In the genomic region with DNA sequence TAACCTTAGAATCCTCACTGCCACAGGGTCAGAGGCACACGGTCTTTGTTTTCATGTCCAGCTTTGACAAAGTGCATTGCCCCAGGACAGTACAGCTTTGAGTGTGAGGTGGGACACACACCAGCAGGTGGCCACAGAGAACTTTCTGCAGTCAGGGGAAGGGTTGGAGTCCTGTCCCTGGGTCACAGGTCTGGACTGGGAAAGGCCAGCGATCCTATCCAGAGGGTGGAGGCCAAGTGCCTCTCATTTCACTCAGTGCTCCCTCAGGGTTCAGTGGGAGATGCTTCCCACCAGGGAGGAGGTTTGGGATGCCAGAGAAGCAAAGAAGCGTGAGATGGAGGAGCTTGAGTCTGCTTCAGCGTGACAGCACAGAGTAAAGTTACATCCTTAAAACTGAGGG, we compare ENCODE assay signal across 14 mouse cellular contexts. TPM values are rescaled to one million over a fixed set of nuclear protein-coding genes. Genes with fewer than 3 reads are reported as not detected.
DNase-seq lines count a peak whose midpoint lies in the region; ATAC-seq and TF ChIP-seq lines count a peak whose summit lies in the region.
"Had no signal": no experiment of that assay in that cellular context is flagged by ENCODE, and none has a peak within 500 bp of the region (broad histone marks: within the 10 kb centered on the region; RNA-seq: fewer than 3 reads in every experiment).

No protein-coding gene starts in this region.

- H3K27ac ChIP-seq in hindbrain, postnatal 0 days, result no peak overlapping the region
- no peak overlapping the region for H3K27ac ChIP-seq in hindbrain, embryonic 13.5 days
- H3K27ac ChIP-seq in liver, adult 2 months (replicated peaks; ENCODE audit: insufficient read depth, low read depth, low read length), result no peak overlapping the region
- H3K27ac ChIP-seq in CH12.LX (ENCODE audit: insufficient read depth, low read depth), result no peak overlapping the region
- H3K27ac ChIP-seq in embryonic fibroblast, embryonic 13.5 days (ENCODE audit: insufficient read depth, low read length), result no peak overlapping the region
- H3K27ac ChIP-seq: limb, embryonic 15.5 days had no signal

- 52% methylated on average over 4 of the region's 4 CpGs for WGBS in hindbrain, postnatal 0 days
- 52% methylated on average over 4 of the region's 4 CpGs for WGBS in hindbrain, embryonic 13.5 days
- WGBS in liver, adult 2 months, result 55% methylated on average over 4 of the region's 4 CpGs

- no peaks in the 10 kb centered on the region for H3K27me3 ChIP-seq in hindbrain, postnatal 0 days (ENCODE audit: insufficient read depth, low read length)
- H3K27me3 ChIP-seq in hindbrain, embryonic 13.5 days, result peaks cover 12% of the 10 kb centered on the region; the same call in 1 of the 2 replicates
- no peaks in the 10 kb centered on the region for H3K27me3 ChIP-seq in liver, adult 2 months (ENCODE audit: control insufficient read depth, insufficient read depth, low read length)
- H3K27me3 ChIP-seq in CH12.LX (replicated peaks), result no peaks in the 10 kb centered on the region

- no peak overlapping the region for H3K4me2 ChIP-seq in hindbrain, postnatal 0 days (ENCODE audit: low read depth, low read length)
- H3K4me2 ChIP-seq in hindbrain, embryonic 13.5 days, result no peak overlapping the region
- no peak overlapping the region for H3K4me2 ChIP-seq in CH12.LX (ENCODE audit: insufficient read depth, low read depth, poor library complexity, severe bottlenecking)
- H3K4me2 ChIP-seq: limb, embryonic 15.5 days had no signal

- no peaks in the 10 kb centered on the region for H3K4me1 ChIP-seq in hindbrain, postnatal 0 days (ENCODE audit: insufficient read depth, low read length)
- H3K4me1 ChIP-seq in hindbrain, embryonic 13.5 days (replicated peaks), result no peaks in the 10 kb centered on the region
- no peaks in the 10 kb centered on the region for H3K4me1 ChIP-seq in liver, adult 2 months (ENCODE audit: control insufficient read depth, insufficient read depth, low read length)
- H3K4me1 ChIP-seq in CH12.LX (ENCODE audit: control insufficient read depth in 1 of 2, insufficient read depth in 2 of 2), result peaks cover 0 to 36% of the 10 kb centered on the region in 2 experiments; a peak in 2 of 4 replicates
- no peaks in the 10 kb centered on the region for H3K4me1 ChIP-seq in embryonic fibroblast, embryonic 13.5 days (ENCODE audit: control insufficient read depth, insufficient read depth, low read length)
- H3K4me1 ChIP-seq: limb, embryonic 15.5 days had no signal

- DNase-seq in hindbrain, postnatal 0 days (ENCODE audit: low spot score), result no peak
- DNase-seq in liver, adult 2 months (ENCODE audit: extremely low read depth, low read depth, low spot score), result no peak
- no peak for DNase-seq in liver
- peak; percentile 50 for DNase-seq in CH12.LX (ENCODE audit: extremely low read depth)
- no peak for DNase-seq in ovary, postnatal 10 days (ENCODE audit: low spot score)
- no peak for DNase-seq in adrenal gland, adult 8-10 months
- DNase-seq: adrenal gland, postnatal 36 days; cerebellum, adult 11 months; heart, postnatal 14 days had no signal

- no peaks in the 10 kb centered on the region for H3K9me3 ChIP-seq in hindbrain, postnatal 0 days (ENCODE audit: low read length)
- no peaks in the 10 kb centered on the region for H3K9me3 ChIP-seq in hindbrain, embryonic 13.5 days
- peaks cover 3% of the 10 kb centered on the region for H3K9me3 ChIP-seq in CH12.LX (replicated peaks; ENCODE audit: low read length)
- H3K9me3 ChIP-seq: limb, embryonic 15.5 days; megakaryocyte, embryonic 14.5 days had no signal

- no peaks in the 10 kb centered on the region for H3K79me2 ChIP-seq in liver, adult 2 months (ENCODE audit: control insufficient read depth, insufficient read depth, low read length)
- H3K79me2 ChIP-seq in CH12.LX (replicated peaks; ENCODE audit: control insufficient read depth, extremely low read depth, insufficient read depth, poor library complexity, severe bottlenecking), result no peaks in the 10 kb centered on the region

- peak; percentile 64 for TF ChIP-seq RAD21 in CH12.LX (IDR thresholded peaks at IDR 0.05; ENCODE audit: low read depth, low read length)

- no peak for TF ChIP-seq POLR2A in liver, adult 2 months (IDR thresholded peaks at IDR 0.05; ENCODE audit: extremely low read depth, insufficient read depth, low read length)
- TF ChIP-seq POLR2A in CH12.LX (IDR thresholded peaks at IDR 0.05; ENCODE audit: low read depth, low read length), result no peak
- no peak for TF ChIP-seq POLR2A in embryonic fibroblast, embryonic 13.5 days (IDR thresholded peaks at IDR 0.05; ENCODE audit: low read depth, low read length)

- dilution Hi-C loops in CH12.LX (cut with MboI; ENCODE audit: extremely low pct_ligation_motif_present, extremely low pct_unique_long_range_greater_than_20kb, low sequenced_read_pairs), result no loop called here

- no peak overlapping the region for H3K9ac ChIP-seq in hindbrain, postnatal 0 days (replicated peaks; ENCODE audit: low read length)
- H3K9ac ChIP-seq in hindbrain, embryonic 13.5 days, result no peak overlapping the region
- no peak overlapping the region for H3K9ac ChIP-seq in liver, adult 2 months (ENCODE audit: low read depth, low read length)
- H3K9ac ChIP-seq in CH12.LX (ENCODE audit: insufficient read depth, low read depth), result no peak overlapping the region
- H3K9ac ChIP-seq: limb, embryonic 15.5 days had no signal

- ATAC-seq in hindbrain, postnatal 0 days, result no peak
- ATAC-seq in hindbrain, embryonic 13.5 days (ENCODE audit: low FRiP score), result no peak

- TF ChIP-seq CTCF in hindbrain, postnatal 0 days (IDR thresholded peaks at IDR 0.05; ENCODE audit: low read depth), result peak; percentile 28; the same call in 1 of the 2 replicates
- TF ChIP-seq CTCF in liver, adult 2 months (IDR thresholded peaks at IDR 0.05; ENCODE audit: low read depth, low read length), result peak; percentile 40; the same call in 1 of the 2 replicates
- peak; percentile 22 to 72; a peak in 3 of 4 replicates for TF ChIP-seq CTCF in CH12.LX (conservative IDR thresholded peaks at IDR 0.05 in 1 of 2, IDR thresholded peaks at IDR 0.05 in 1 of 2; ENCODE audit: low read depth in 2 of 2, low read length in 2 of 2)
- peak; percentile 36; the same call in 1 of the 2 replicates for TF ChIP-seq CTCF in embryonic fibroblast, embryonic 13.5 days (IDR thresholded peaks at IDR 0.05; ENCODE audit: borderline replicate concordance, insufficient read depth, low read length)

- H3K36me3 ChIP-seq in hindbrain, postnatal 0 days (ENCODE audit: insufficient read depth, low read length), result no peaks in the 10 kb centered on the region
- H3K36me3 ChIP-seq in hindbrain, embryonic 13.5 days, result no peaks in the 10 kb centered on the region
- no peaks in the 10 kb centered on the region for H3K36me3 ChIP-seq in liver, adult 2 months (ENCODE audit: control insufficient read depth, insufficient read depth, low read length)
- peaks cover 0 to 3% of the 10 kb centered on the region in 2 experiments for H3K36me3 ChIP-seq in CH12.LX (replicated peaks in 1 of 2; ENCODE audit: control insufficient read depth in 1 of 2, insufficient read depth in 1 of 2, low read length in 1 of 2)
- H3K36me3 ChIP-seq: limb, embryonic 15.5 days had no signal

- in situ Hi-C loops in CH12.LX (cut with MboI; ENCODE audit: low pct_ligation_motif_present, low pct_unique_long_range_greater_than_20kb, low sequenced_read_pairs), result no loop called here

- no peak overlapping the region for H3K4me3 ChIP-seq in hindbrain, postnatal 0 days (ENCODE audit: low read length)
- H3K4me3 ChIP-seq in hindbrain, embryonic 13.5 days, result no peak overlapping the region
- H3K4me3 ChIP-seq in liver, adult 2 months (ENCODE audit: insufficient read depth, low read depth, low read length), result no peak overlapping the region
- H3K4me3 ChIP-seq in CH12.LX (replicated peaks in 1 of 3; ENCODE audit: low read depth in 2 of 3, low read length in 2 of 3, poor library complexity in 1 of 3), result no peak overlapping the region
- H3K4me3 ChIP-seq in embryonic fibroblast, embryonic 13.5 days (ENCODE audit: insufficient read depth, low read length), result no peak overlapping the region
- H3K4me3 ChIP-seq: limb, embryonic 15.5 days; megakaryocyte, embryonic 14.5 days; myocyte had no signal

- no peak for TF ChIP-seq EP300 in CH12.LX (IDR thresholded peaks at IDR 0.05; ENCODE audit: low read length)

RNA-seq across cellular contexts. Expression of a gene that starts 5.8 kb away (rescaled TPM):
- total RNA-seq in hindbrain, postnatal 0 days (2014; rRNA removed), result 1.1 and 3.5 TPM in 2 replicates
- 2.9 and 3.1 TPM in 2 replicates for polyA plus RNA-seq in hindbrain, postnatal 0 days (2015; fragmentation: Nextera tagmentation; extraction: Ambion mirVana)
- 1.2 and 1.9 TPM in 2 replicates for polyA plus RNA-seq in hindbrain, embryonic 13.5 days (2015; fragmentation: Nextera tagmentation; extraction: Ambion mirVana)
- total RNA-seq in liver, adult 2 months (2014; rRNA removed), result 25.2 and 59.5 TPM in 2 replicates
- 80.4 and 156 TPM in 2 replicates for polyA plus RNA-seq in liver, adult 2 months (2012; rRNA removed)
- 114 and 158 TPM in 2 replicates for total RNA-seq in CH12.LX (2012; rRNA removed)
- 105 and 119 TPM in 2 replicates for total RNA-seq in CH12.LX (2014; rRNA removed)
- 634 and 699 TPM in 2 replicates for polyA plus RNA-seq in CH12.LX (2012; ENCODE audit: insufficient read length, low read depth)
- not detected in 2 replicates for polyA plus RNA-seq in embryonic fibroblast, embryonic 13.5 days (2011; ENCODE audit: insufficient read length, low read depth, missing spikeins)
- total RNA-seq in adrenal gland, adult 8-10 months (2022), result 100 to 1,000 TPM in 3 of 4 experiments, 10 to 100 TPM in 1; 62.4 to 146 (median 115) TPM
- polyA plus RNA-seq: myocyte had no signal

RNA-seq across cellular contexts. Expression of a gene that starts 13.0 kb away (rescaled TPM):
- total RNA-seq in hindbrain, postnatal 0 days (2014; rRNA removed), result 0.14 and 0.42 TPM in 2 replicates
- 0.13 and 0.35 TPM in 2 replicates for polyA plus RNA-seq in hindbrain, postnatal 0 days (2015; fragmentation: Nextera tagmentation; extraction: Ambion mirVana)
- polyA plus RNA-seq in hindbrain, embryonic 13.5 days (2015; fragmentation: Nextera tagmentation; extraction: Ambion mirVana), result 0.06 TPM in 1 of 2 replicates, not detected in the other
- total RNA-seq in liver, adult 2 months (2014; rRNA removed), result 1.5 and 1.6 TPM in 2 replicates
- 0.96 and 2.9 TPM in 2 replicates for polyA plus RNA-seq in liver, adult 2 months (2012; rRNA removed)
- total RNA-seq in CH12.LX (2012; rRNA removed) (8.4 and 13.7 TPM in 2 replicates), CH12.LX (2014; rRNA removed) (31.9 and 39.7 TPM in 2 replicates)
- 19.9 and 27.2 TPM in 2 replicates for polyA plus RNA-seq in CH12.LX (2012; ENCODE audit: insufficient read length, low read depth)
- not detected in 2 replicates for polyA plus RNA-seq in embryonic fibroblast, embryonic 13.5 days (2011; ENCODE audit: insufficient read length, low read depth, missing spikeins)
- total RNA-seq in adrenal gland, adult 8-10 months (2022), result 1 to 10 TPM; 1.3 to 1.8 (median 1.5) TPM
- polyA plus RNA-seq: limb, embryonic 15.5 days; myocyte had no signal

RNA-seq across cellular contexts. Expression of a gene that starts 36.0 kb away (rescaled TPM):
- 1.0 and 1.3 TPM in 2 replicates for total RNA-seq in hindbrain, postnatal 0 days (2014; rRNA removed)
- polyA plus RNA-seq in hindbrain, postnatal 0 days (2015; fragmentation: Nextera tagmentation; extraction: Ambion mirVana), result 0.95 and 1.4 TPM in 2 replicates
- polyA plus RNA-seq in hindbrain, embryonic 13.5 days (2015; fragmentation: Nextera tagmentation; extraction: Ambion mirVana), result 0.30 and 0.35 TPM in 2 replicates
- total RNA-seq in liver, adult 2 months (2014; rRNA removed), result 32.8 and 58.4 TPM in 2 replicates
- 42.8 and 78.0 TPM in 2 replicates for polyA plus RNA-seq in liver, adult 2 months (2012; rRNA removed)
- total RNA-seq in CH12.LX (2012; rRNA removed), result 385 and 450 TPM in 2 replicates
- total RNA-seq in CH12.LX (2014; rRNA removed), result 481 and 488 TPM in 2 replicates
- 930 and 958 TPM in 2 replicates for polyA plus RNA-seq in CH12.LX (2012; ENCODE audit: insufficient read length, low read depth)
- polyA plus RNA-seq in embryonic fibroblast, embryonic 13.5 days (2011; ENCODE audit: insufficient read length, low read depth, missing spikeins), result not detected in 2 replicates
- 100 to 1,000 TPM in 3 of 4 experiments, 10 to 100 TPM in 1; 77.6 to 181 (median 140) TPM for total RNA-seq in adrenal gland, adult 8-10 months (2022)
- polyA plus RNA-seq: myocyte had no signal

RNA-seq across cellular contexts. Expression of a gene that starts 48.3 kb away (rescaled TPM):
- total RNA-seq in hindbrain, postnatal 0 days (2014; rRNA removed), result 0.89 and 1.8 TPM in 2 replicates
- polyA plus RNA-seq in hindbrain, postnatal 0 days (2015; fragmentation: Nextera tagmentation; extraction: Ambion mirVana), result 3.8 and 6.5 TPM in 2 replicates
- 2.1 and 2.2 TPM in 2 replicates for polyA plus RNA-seq in hindbrain, embryonic 13.5 days (2015; fragmentation: Nextera tagmentation; extraction: Ambion mirVana)
- 14.4 and 15.2 TPM in 2 replicates for total RNA-seq in liver, adult 2 months (2014; rRNA removed)
- polyA plus RNA-seq in liver, adult 2 months (2012; rRNA removed), result 18.4 and 24.6 TPM in 2 replicates
- total RNA-seq in CH12.LX (2012; rRNA removed), result 110 and 116 TPM in 2 replicates
- 54.8 and 62.2 TPM in 2 replicates for total RNA-seq in CH12.LX (2014; rRNA removed)
- 121 and 124 TPM in 2 replicates for polyA plus RNA-seq in CH12.LX (2012; ENCODE audit: insufficient read length, low read depth)
- polyA plus RNA-seq in embryonic fibroblast, embryonic 13.5 days (2011; ENCODE audit: insufficient read length, low read depth, missing spikeins), result 25.6 and 25.7 TPM in 2 replicates
- 10 to 100 TPM; 53.9 to 71.1 (median 67.2) TPM for total RNA-seq in adrenal gland, adult 8-10 months (2022)

RNA-seq across cellular contexts. Expression of a gene that starts 54.0 kb away (rescaled TPM):
- total RNA-seq in hindbrain, postnatal 0 days (2014; rRNA removed), result 0.52 and 0.93 TPM in 2 replicates
- polyA plus RNA-seq in hindbrain, postnatal 0 days (2015; fragmentation: Nextera tagmentation; extraction: Ambion mirVana), result 4.1 and 5.3 TPM in 2 replicates
- polyA plus RNA-seq in hindbrain, embryonic 13.5 days (2015; fragmentation: Nextera tagmentation; extraction: Ambion mirVana), result 1.5 and 3.4 TPM in 2 replicates
- 18.5 and 38.0 TPM in 2 replicates for total RNA-seq in liver, adult 2 months (2014; rRNA removed)
- 23.3 and 39.5 TPM in 2 replicates for polyA plus RNA-seq in liver, adult 2 months (2012; rRNA removed)
- total RNA-seq in CH12.LX (2012; rRNA removed), result 574 and 629 TPM in 2 replicates
- total RNA-seq in CH12.LX (2014; rRNA removed), result 511 and 534 TPM in 2 replicates
- polyA plus RNA-seq in CH12.LX (2012; ENCODE audit: insufficient read length, low read depth), result 898 and 899 TPM in 2 replicates
- not detected in 2 replicates for polyA plus RNA-seq in embryonic fibroblast, embryonic 13.5 days (2011; ENCODE audit: insufficient read length, low read depth, missing spikeins)
- total RNA-seq in adrenal gland, adult 8-10 months (2022), result 100 to 1,000 TPM in 3 of 4 experiments, 10 to 100 TPM in 1; 83.6 to 191 (median 159) TPM
- polyA plus RNA-seq: myocyte had no signal

Comparison
In these comparisons a context has a peak if more than half of its experiments do, and no peak if none do; other contexts are left out.
1. RNA of a gene that starts 5.8 kb away (polyA plus RNA-seq): 634 to 699 TPM in CH12.LX and 80.4 to 156 TPM in liver, adult 2 months; 2.9 to 3.1 TPM in hindbrain, postnatal 0 days, 1.2 to 1.9 TPM in hindbrain, embryonic 13.5 days and not detected in embryonic fibroblast, embryonic 13.5 days; every median in the first group is over 10 times any median in the second.
2. RNA of a gene that starts 36.0 kb away (polyA plus RNA-seq): 930 to 958 TPM in CH12.LX and 42.8 to 78.0 TPM in liver, adult 2 months; 0.95 to 1.4 TPM in hindbrain, postnatal 0 days, 0.30 to 0.35 TPM in hindbrain, embryonic 13.5 days and not detected in embryonic fibroblast, embryonic 13.5 days; every median in the first group is over 10 times any median in the second.
3. Peak in every context shown above with its lines, with median percentiles within 50 percentile points of each other: CTCF ChIP-seq.